Mouse (Mus musculus): ENCODE measurements around the gene Wnt9a. TPM values are rescaled to one million over a fixed set of nuclear protein-coding genes. Genes with fewer than 3 reads are reported as not detected.
A peak's percentile ranks its signal among the peaks of the same experiment; 100 is the strongest.
"Not testable (repeated sequence)": the region's sequence is repeated elsewhere in the genome, so short reads cannot be mapped to it uniquely, and the experiment has no call there.

The Wnt9a gene
- total RNA-seq, 2 experiments from 2014 or later: 6.1 to 7.5 TPM

GRCm38 (mm10) chr11:59331167-59331869, 24.6 kb downstream of the Wnt9a start:
- intact Hi-C loops (cut with DNase I): no loop called here
- no peak for DNase-seq

GRCm38 (mm10) chr11:59332938-59333337, 26.2 kb downstream of the Wnt9a start:
- DNase-seq: no peak
- intact Hi-C loops (cut with DNase I): no loop called here

- intact Hi-C loops (cut with DNase I): no loop called here
- DNase-seq: peak; percentile 41 to 49
Measured at GRCm38 (mm10) chr11:59335150-59335549, 28.4 kb downstream of the Wnt9a start.

- DNase-seq: peak; percentile 54 to 56
- intact Hi-C loops (cut with DNase I): no loop called here
Measured at GRCm38 (mm10) chr11:59335942-59336341, 29.2 kb downstream of the Wnt9a start.

GRCm38 (mm10) chr11:59336381-59336780, 29.7 kb downstream of the Wnt9a start:
- no peak for DNase-seq
- intact Hi-C loops (cut with DNase I): no loop called here

- intact Hi-C loops (cut with DNase I): no loop called here
- DNase-seq: peak; percentile 75 to 79
Measured at GRCm38 (mm10) chr11:59337955-59338735, 31.4 kb downstream of the Wnt9a start.

GRCm38 (mm10) chr11:59338736-59339120, 32.0 kb downstream of the Wnt9a start:
- intact Hi-C loops (cut with DNase I): no loop called here
- no peak for DNase-seq

GRCm38 (mm10) chr11:59342956-59343355, 36.2 kb downstream of the Wnt9a start:
- intact Hi-C loops (cut with DNase I): no loop called here
- no peak for DNase-seq

- DNase-seq: peak; percentile 83 to 85
- intact Hi-C loops (cut with DNase I): no loop called here
Measured at GRCm38 (mm10) chr11:59346166-59346910, 39.6 kb downstream of the Wnt9a start.

GRCm38 (mm10) chr11:59350326-59350725, 43.6 kb downstream of the Wnt9a start:
- intact Hi-C loops (cut with DNase I): no loop called here
- no peak for DNase-seq

- DNase-seq: no peak
- intact Hi-C loops (cut with DNase I): no loop called here
Measured at GRCm38 (mm10) chr11:59354793-59355192, 48.1 kb downstream of the Wnt9a start.

GRCm38 (mm10) chr11:59356874-59357289, 50.2 kb downstream of the Wnt9a start:
- intact Hi-C loops (cut with DNase I): no loop called here
- no peak for DNase-seq

GRCm38 (mm10) chr11:59361291-59361690, 54.6 kb downstream of the Wnt9a start:
- no peak for DNase-seq
- intact Hi-C loops (cut with DNase I): no loop called here

- no peak for DNase-seq
- intact Hi-C loops (cut with DNase I): no loop called here
Measured at GRCm38 (mm10) chr11:59364007-59364406, 57.3 kb downstream of the Wnt9a start.

- DNase-seq: peak; percentile 26 to 37
- intact Hi-C loops (cut with DNase I): no loop called here
Measured at GRCm38 (mm10) chr11:59364417-59364816, 57.7 kb downstream of the Wnt9a start.

- intact Hi-C loops (cut with DNase I): no loop called here
- DNase-seq: no peak
Measured at GRCm38 (mm10) chr11:59366031-59366430, 59.3 kb downstream of the Wnt9a start.

GRCm38 (mm10) chr11:59366633-59367032, 59.9 kb downstream of the Wnt9a start:
- DNase-seq: peak in 1 of 2 experiments; percentile 44
- intact Hi-C loops (cut with DNase I): no loop called here

GRCm38 (mm10) chr11:59367955-59368354, 61.2 kb downstream of the Wnt9a start:
- intact Hi-C loops (cut with DNase I); DNase-seq: not testable (repeated sequence)

GRCm38 (mm10) chr11:59369848-59370247, 63.1 kb downstream of the Wnt9a start:
- intact Hi-C loops (cut with DNase I): no loop called here
- no peak for DNase-seq

- intact Hi-C loops (cut with DNase I): no loop called here
Measured at GRCm38 (mm10) chr11:59375475-59375874, 68.7 kb downstream of the Wnt9a start, which contains the start of gene Prss38. Gene Prss38 (minus strand): TSS chr11:59375657.

GRCm38 (mm10) chr11:59377999-59378398, 71.3 kb downstream of the Wnt9a start:
- intact Hi-C loops (cut with DNase I): no loop called here
- DNase-seq: no peak

More at GRCm38 (mm10) chr11:59375475-59375874, 68.7 kb downstream of the Wnt9a start, which contains the start of gene Prss38:
- no peak for DNase-seq

Data from heart, postnatal 10 days (tissue).